Mouse (Mus musculus) hindbrain, embryonic 13.5 days (tissue): Measurements from ENCODE around the gene C5ar1. TPM values are rescaled to one million over a fixed set of nuclear protein-coding genes. Genes with fewer than 3 reads are reported as not detected.

Experiments
- ATAC-seq: fragments of 200-750 bp; cut with Nextera tagmentation; 2 replicates; pipeline ENCODE4 v1.8.0; 2017; ENCODE audit warnings: moderate TSS enrichment; ENCODE audit not compliant: low FRiP score
- H3K27ac ChIP-seq: fragments of 300-500 bp; sonication (generic); 2 replicates; pipeline ENCODE4 v1.5.1; 2015; ENCODE audit warnings: inconsistent platforms, mild to moderate bottlenecking, moderate library complexity
- H3K27me3 ChIP-seq: fragments of 300-500 bp; sonication (generic); 2 replicates; pipeline ENCODE4 v1.6.1; 2015; ENCODE audit warnings: mild to moderate bottlenecking, inconsistent platforms
- H3K36me3 ChIP-seq: fragments of 300-500 bp; sonication (generic); 2 replicates; pipeline ENCODE4 v1.6.1; 2015; ENCODE audit warnings: mild to moderate bottlenecking, inconsistent platforms
- H3K4me1 ChIP-seq: fragments of 300-500 bp; sonication (generic); replicated peaks from 2 replicates; pipeline ENCODE4 v1.6.1; 2015; ENCODE audit warnings: inconsistent platforms
- H3K4me2 ChIP-seq: fragments of 300-500 bp; sonication (generic); 2 replicates; pipeline ENCODE4 v1.6.1; 2015; ENCODE audit warnings: inconsistent platforms, mild to moderate bottlenecking, moderate library complexity
- H3K4me3 ChIP-seq: fragments of 300-500 bp; sonication (generic); 2 replicates; pipeline ENCODE4 v1.5.1; 2015; ENCODE audit warnings: mild to moderate bottlenecking, inconsistent platforms
- H3K9ac ChIP-seq: fragments of 300-500 bp; sonication (generic); 2 replicates; pipeline ENCODE4 v1.6.1; 2015; ENCODE audit warnings: mild to moderate bottlenecking, inconsistent platforms
- H3K9me3 ChIP-seq: fragments of 300-500 bp; sonication (generic); 2 replicates; pipeline ENCODE4 v1.6.1; 2016; ENCODE audit warnings: inconsistent platforms
- WGBS: fragments of 180-500 bp; shearing (Covaris S2); methylation state at CpG from one replicate; pipeline ENCODE4 v1.1.7; 2015; 5-methylcytosine and 5-hydroxymethylcytosine counted together
- polyA plus RNA-seq: library from polyadenylated mRNA; unstranded; fragments of >200 nt; fragmentation: Nextera tagmentation; extraction: Ambion mirVana; gene quantifications from 2 replicates; pipeline ENCODE4 v1.2.1, GENCODE M21; 2015

The C5ar1 gene
- polyA plus RNA-seq, 1 experiment from 2014 or later = 1.7 TPM

DNA sequence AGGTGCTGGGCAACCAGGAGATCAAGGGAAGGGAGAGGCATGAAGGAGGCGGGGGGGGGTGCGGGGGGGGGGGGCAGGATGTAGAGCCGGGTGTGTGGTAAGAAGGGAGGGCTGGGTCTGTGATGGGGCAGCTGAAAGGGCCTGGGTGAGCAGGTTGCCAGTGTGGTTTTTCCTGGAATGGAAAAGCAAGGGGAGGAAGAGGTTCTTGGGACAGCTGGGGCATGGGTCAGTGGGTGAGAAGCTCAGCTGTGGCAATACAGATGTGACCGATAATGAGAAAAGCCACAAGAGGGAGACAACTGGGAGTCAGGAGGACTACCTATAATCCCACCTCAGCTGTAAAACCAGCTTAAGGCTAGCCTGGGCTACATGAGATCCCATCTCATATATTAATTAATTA lies 13.4 kb downstream of the C5ar1 start:
- H3K9me3 ChIP-seq = no peaks in the 10 kb centered on the region
- 60% methylated on average over 2 of the region's 4 CpGs for WGBS
- no peak overlapping the region for H3K4me3 ChIP-seq
- no peaks in the 10 kb centered on the region for H3K27me3 ChIP-seq
- H3K36me3 ChIP-seq = no peaks in the 10 kb centered on the region
- H3K27ac ChIP-seq = no peak overlapping the region
- H3K4me2 ChIP-seq = no peak overlapping the region
- no peak overlapping the region for H3K9ac ChIP-seq
- H3K4me1 ChIP-seq = no peaks in the 10 kb centered on the region
- no peak for ATAC-seq

DNA sequence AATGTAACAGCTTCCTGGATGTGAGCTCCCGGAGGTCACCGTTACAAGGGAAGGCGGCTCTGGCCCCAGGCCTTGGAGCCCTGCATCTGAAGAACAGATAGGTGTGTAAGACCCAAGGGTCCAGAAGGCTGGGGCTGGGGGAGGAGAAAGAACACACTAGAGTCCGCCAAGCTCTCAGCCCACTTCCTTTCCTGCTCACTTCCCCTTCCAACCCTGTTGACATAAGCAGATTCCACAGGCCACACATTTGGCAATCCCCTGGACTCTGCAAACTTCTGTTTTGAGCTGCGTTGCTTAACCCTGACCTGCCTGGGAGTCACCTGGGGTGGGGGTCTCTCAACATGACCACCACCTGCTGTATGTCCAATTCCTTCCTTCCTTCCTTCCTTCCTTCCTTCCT lies 15.3 kb downstream of the C5ar1 start, which contains the start of gene C5ar2:
C5ar2 (minus strand) TSS at position 88 of the 400 bp plus-strand sequence.
- ATAC-seq = no peak
- 77% methylated on average over 5 of the region's 5 CpGs for WGBS
- H3K27me3 ChIP-seq = no peaks in the 10 kb centered on the region
- no peaks in the 10 kb centered on the region for H3K36me3 ChIP-seq
- H3K4me1 ChIP-seq = no peaks in the 10 kb centered on the region
- H3K27ac ChIP-seq = no peak within 1 kb of the TSS
- H3K9me3 ChIP-seq = no peaks in the 10 kb centered on the region
- no peak within 1 kb of the TSS for H3K4me2 ChIP-seq
- H3K4me3 ChIP-seq = no peak within 1 kb of the TSS
- no peak within 1 kb of the TSS for H3K9ac ChIP-seq

- Histone ChIP-seq H3K36me3 (no peaks in the 10 kb centered on the region), H3K4me1 (no peaks in the 10 kb centered on the region), H3K9me3 (no peaks in the 10 kb centered on the region), H3K27ac (no peak overlapping the region), H3K4me2 (no peak overlapping the region), H3K27me3 (no peaks in the 10 kb centered on the region), H3K4me3 (no peak overlapping the region), H3K9ac (no peak overlapping the region)
- WGBS = 91% methylated on average over 6 of the region's 6 CpGs
- ATAC-seq = no peak
Measured at GRCm38 (mm10) chr7:16242198-16242597, 17.1 kb downstream of the C5ar1 start.

GRCm38 (mm10) chr7:16241787-16242186 lies 17.6 kb downstream of the C5ar1 start:
- H3K27me3 ChIP-seq = no peaks in the 10 kb centered on the region
- H3K36me3 ChIP-seq = no peaks in the 10 kb centered on the region
- WGBS = 61% methylated on average over 11 of the region's 11 CpGs
- no peak overlapping the region for H3K4me3 ChIP-seq
- H3K27ac ChIP-seq = no peak overlapping the region
- H3K4me2 ChIP-seq = no peak overlapping the region
- H3K9me3 ChIP-seq = no peaks in the 10 kb centered on the region
- H3K4me1 ChIP-seq = no peaks in the 10 kb centered on the region
- H3K9ac ChIP-seq = no peak overlapping the region
- no peak for ATAC-seq

GRCm38 (mm10) chr7:16240978-16241303 lies 18.4 kb downstream of the C5ar1 start:
- H3K27ac ChIP-seq = no peak overlapping the region
- H3K4me3 ChIP-seq = no peak overlapping the region
- H3K27me3 ChIP-seq = no peaks in the 10 kb centered on the region
- H3K4me1 ChIP-seq = no peaks in the 10 kb centered on the region
- H3K9me3 ChIP-seq = no peaks in the 10 kb centered on the region
- no peaks in the 10 kb centered on the region for H3K36me3 ChIP-seq
- H3K4me2 ChIP-seq = no peak overlapping the region
- no peak overlapping the region for H3K9ac ChIP-seq
- WGBS = 94% methylated on average over 1 of the region's 1 CpGs
- no peak for ATAC-seq

DNA sequence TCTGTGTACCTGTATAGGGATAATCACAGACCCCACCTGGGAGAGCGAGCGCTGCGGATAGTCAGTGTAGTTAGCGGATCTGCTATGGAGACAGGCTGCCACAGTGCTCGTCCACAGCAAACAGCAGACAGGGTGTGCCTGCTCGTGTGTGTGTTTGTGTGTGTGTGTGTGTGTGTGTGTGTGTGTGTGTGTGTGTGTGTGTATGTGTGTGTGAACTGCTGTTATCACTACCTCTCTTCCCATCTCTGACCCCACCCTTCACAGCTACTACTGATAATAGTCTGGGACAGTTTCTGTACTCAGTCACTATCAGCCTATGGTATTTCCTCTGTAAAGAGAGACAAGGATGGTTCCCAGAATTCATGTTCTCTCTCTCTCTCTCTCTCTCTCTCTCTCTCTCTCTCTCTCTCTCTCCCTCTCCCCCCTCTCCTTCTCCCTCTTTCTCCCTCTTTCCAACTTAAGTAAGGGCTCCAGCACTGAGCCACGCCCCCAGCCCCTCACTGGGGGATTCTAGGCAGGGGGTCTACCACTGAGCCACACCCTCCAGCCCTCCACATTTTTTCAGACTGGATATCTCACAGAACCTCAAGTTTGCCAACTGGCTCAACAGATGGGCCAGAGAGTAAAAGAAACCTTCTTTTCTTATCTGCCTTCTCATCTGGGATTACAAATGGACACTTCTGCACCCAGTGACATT lies 18.9 kb downstream of the C5ar1 start:
- Histone ChIP-seq H3K27ac (no peak overlapping the region), H3K36me3 (no peaks in the 10 kb centered on the region), H3K9ac (no peak overlapping the region), H3K9me3 (no peaks in the 10 kb centered on the region), H3K4me2 (no peak overlapping the region), H3K4me1 (no peaks in the 10 kb centered on the region), H3K27me3 (no peaks in the 10 kb centered on the region), H3K4me3 (no peak overlapping the region)
- 78% methylated on average over 7 of the region's 7 CpGs for WGBS
- ATAC-seq = no peak

DNA sequence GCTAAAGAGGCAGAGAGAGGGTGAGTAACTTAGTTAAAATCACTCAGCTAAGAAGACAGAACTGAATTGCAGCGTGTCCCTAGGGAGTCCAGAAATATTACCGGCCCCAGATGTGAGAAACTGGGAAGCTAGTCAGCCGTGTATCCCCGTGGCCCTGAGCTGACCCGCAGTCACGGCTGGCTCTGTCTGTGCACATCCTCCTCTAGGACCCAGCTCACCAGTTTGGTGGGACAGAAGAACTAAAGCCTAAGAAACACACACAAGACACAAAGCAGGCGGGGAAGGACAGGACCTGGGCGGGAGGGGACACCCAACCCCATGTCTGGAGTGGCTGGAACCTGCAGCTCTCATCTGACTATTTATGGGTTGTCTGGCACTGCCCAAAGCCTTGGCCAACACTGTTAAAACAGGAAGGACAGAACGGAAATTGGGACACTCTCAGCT lies 19.8 kb downstream of the C5ar1 start:
- H3K4me3 ChIP-seq = no peak overlapping the region
- no peaks in the 10 kb centered on the region for H3K4me1 ChIP-seq
- H3K27ac ChIP-seq = no peak overlapping the region
- 63% methylated on average over 9 of the region's 9 CpGs for WGBS
- no peaks in the 10 kb centered on the region for H3K27me3 ChIP-seq
- no peaks in the 10 kb centered on the region for H3K9me3 ChIP-seq
- ATAC-seq = no peak
- H3K9ac ChIP-seq = no peak overlapping the region
- no peak overlapping the region for H3K4me2 ChIP-seq
- H3K36me3 ChIP-seq = no peaks in the 10 kb centered on the region

DNA sequence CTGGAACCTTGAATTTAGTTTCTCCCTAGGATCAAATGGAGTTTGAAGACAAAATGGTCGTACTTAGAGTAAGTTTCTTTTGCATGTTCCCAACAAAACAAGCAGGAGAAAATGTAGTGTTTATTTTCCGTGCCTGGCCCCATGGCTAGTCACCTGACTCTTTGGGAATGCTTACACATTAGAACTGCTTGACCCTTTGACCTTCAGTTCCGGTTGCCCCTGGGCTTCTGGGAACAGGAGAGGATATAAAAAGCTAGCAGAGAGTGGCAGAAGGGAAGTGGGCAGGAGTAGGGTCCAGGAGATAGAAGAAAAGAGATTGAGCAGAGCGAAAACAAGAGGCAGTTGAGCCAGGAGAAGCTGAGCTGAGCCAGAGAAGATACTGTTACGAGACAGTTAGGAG lies 29.5 kb downstream of the C5ar1 start:
- Histone ChIP-seq H3K9ac (no peak overlapping the region), H3K27ac (no peak overlapping the region), H3K4me3 (no peak overlapping the region), H3K9me3 (no peaks in the 10 kb centered on the region), H3K4me2 (no peak overlapping the region), H3K27me3 (no peaks in the 10 kb centered on the region), H3K4me1 (no peaks in the 10 kb centered on the region), H3K36me3 (no peaks in the 10 kb centered on the region)
- no peak for ATAC-seq
- 56% methylated on average over 5 of the region's 5 CpGs for WGBS

DNA sequence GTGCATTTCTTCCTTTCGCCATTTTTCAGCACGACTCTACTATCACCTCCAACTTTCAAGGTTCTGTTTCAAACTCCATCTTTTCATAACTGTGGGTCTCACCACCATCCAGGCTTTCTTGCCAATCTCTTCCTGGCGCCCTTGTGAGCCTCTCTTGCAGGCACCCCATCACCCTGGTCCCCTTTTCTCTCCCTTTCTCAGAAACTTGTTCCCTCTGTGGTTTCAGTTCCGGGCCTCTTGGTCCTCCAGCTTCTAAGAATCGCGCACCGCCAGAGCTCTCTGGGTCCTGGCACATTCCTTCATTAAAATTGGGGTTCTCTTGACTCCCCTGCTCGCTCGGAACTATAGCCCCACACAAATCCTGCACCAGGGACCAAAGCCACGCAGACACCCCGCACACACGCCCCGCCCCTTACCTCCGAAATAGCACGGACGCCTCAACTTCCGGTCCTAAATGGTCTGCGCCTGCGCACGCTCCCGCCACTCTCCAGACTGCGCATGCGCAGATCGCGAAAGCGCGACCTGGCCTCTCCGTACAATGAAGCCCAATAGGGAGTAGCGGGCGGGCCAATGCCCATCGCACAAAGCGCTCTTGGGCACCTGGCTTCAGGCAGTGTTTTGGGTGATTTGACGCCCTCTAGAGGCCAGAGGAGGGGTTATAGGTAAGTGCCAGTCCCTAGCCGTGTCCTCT lies 37.6 kb downstream of the C5ar1 start, which contains the start of gene Dhx34:
Dhx34 (minus strand) TSS at position 456 of the 691 bp plus-strand sequence.
- Histone ChIP-seq H3K27ac (peak within 1 kb of the TSS; percentile 76), H3K4me3 (peak within 1 kb of the TSS; percentile 56), H3K9ac (peak within 1 kb of the TSS; percentile 79), H3K9me3 (no peaks in the 10 kb centered on the region), H3K4me2 (peak within 1 kb of the TSS; percentile 80), H3K36me3 (peaks cover 19% of the 10 kb centered on the region), H3K27me3 (no peaks in the 10 kb centered on the region), H3K4me1 (peaks cover 11% of the 10 kb centered on the region)
- WGBS = 2% methylated on average over 34 of the region's 34 CpGs
- ATAC-seq = peak; percentile 94

DNA sequence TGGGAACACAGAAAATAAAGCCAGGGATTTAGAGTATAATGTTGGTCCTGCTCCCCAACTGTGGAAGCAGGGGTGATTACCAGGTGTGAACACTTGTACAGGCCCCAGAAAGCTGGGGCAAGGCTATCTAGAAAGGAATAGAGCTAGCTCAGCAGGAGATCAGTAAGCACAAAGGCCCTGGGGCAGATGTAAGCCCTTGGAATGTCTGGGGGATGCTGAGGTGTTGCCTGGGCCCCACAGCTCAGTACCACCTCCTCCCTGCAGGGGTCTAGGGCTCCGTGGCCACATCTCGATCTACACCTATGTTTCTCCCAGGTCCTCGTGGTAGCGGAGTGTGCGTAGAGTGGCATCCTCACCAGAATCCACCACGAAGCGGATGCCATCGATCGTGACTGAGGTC lies 45.4 kb downstream of the C5ar1 start:
- H3K4me3 ChIP-seq = no peak overlapping the region
- peaks cover 95% of the 10 kb centered on the region for H3K36me3 ChIP-seq
- H3K9ac ChIP-seq = no peak overlapping the region
- 95% methylated on average over 9 of the region's 9 CpGs for WGBS
- no peaks in the 10 kb centered on the region; the same call in 1 of the 2 replicates for H3K4me1 ChIP-seq
- H3K27ac ChIP-seq = no peak overlapping the region
- H3K27me3 ChIP-seq = no peaks in the 10 kb centered on the region
- H3K9me3 ChIP-seq = no peaks in the 10 kb centered on the region
- H3K4me2 ChIP-seq = no peak overlapping the region
- no peak for ATAC-seq

DNA sequence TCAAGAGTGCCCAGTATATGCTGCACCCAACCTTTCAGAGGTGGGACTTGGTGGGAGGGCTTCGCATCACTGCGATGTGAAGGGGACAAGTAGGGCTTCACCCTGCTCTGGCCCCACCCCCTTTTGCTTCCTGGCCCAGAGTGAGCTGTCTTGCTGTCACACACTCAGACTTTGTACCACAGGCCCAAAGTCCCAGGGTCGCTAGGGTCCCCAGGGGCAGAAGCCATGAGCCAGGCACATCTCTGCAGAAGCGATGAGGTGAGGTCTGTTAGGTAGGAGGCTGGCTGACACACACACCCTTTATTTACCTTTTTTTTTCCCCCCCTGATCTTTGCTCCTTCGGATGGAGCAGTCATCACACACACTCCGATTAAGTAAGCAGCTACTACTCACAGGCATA lies 46.1 kb downstream of the C5ar1 start:
- Histone ChIP-seq H3K4me2 (no peak overlapping the region), H3K4me3 (no peak overlapping the region), H3K9me3 (no peaks in the 10 kb centered on the region), H3K27me3 (no peaks in the 10 kb centered on the region), H3K36me3 (peaks cover 97% of the 10 kb centered on the region), H3K9ac (no peak overlapping the region), H3K4me1 (no peaks in the 10 kb centered on the region; the same call in 1 of the 2 replicates), H3K27ac (no peak overlapping the region)
- ATAC-seq = no peak
- 98% methylated on average over 6 of the region's 6 CpGs for WGBS

- no peak for ATAC-seq
- Histone ChIP-seq H3K9ac (no peak overlapping the region), H3K27ac (no peak overlapping the region), H3K36me3 (peaks cover 91% of the 10 kb centered on the region), H3K4me3 (no peak overlapping the region), H3K4me2 (no peak overlapping the region), H3K9me3 (no peaks in the 10 kb centered on the region), H3K4me1 (no peaks in the 10 kb centered on the region), H3K27me3 (no peaks in the 10 kb centered on the region)
- 79% methylated on average over 12 of the region's 12 CpGs for WGBS
Measured at GRCm38 (mm10) chr7:16210862-16211365, 48.4 kb downstream of the C5ar1 start.
